Mouse (Mus musculus): ENCODE data around the gene Btbd17.

DNA sequence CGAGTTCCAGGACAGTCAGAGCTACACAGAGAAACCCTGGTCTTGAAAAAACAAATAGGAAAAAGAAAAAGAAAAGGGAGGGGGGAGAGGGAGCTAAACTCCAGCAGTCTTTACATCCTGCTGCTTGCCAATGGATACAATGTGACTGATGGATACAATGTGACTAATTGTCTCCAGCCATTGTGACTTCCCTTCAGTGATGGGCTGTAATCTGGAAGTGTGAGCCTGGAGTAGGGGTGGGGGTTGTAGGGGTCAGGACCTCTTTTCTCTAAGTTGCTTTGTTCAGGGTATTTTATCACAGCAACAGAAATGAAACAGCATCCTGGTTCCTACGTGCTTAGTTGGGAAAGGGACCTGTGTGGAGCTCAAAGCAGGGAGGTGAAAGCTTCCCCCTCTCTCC is 23.4 kb upstream of the Btbd17 start:
- TF ChIP-seq POLR2A (IDR thresholded peaks at IDR 0.05; ENCODE audit: low read depth, low read length) (no peak), CTCF (IDR thresholded peaks at IDR 0.05; ENCODE audit: extremely low read depth, insufficient read length, insufficient replicate concordance, low read depth, low read length) (no peak)

All from small intestine, adult 2 months (tissue).